Mouse (Mus musculus): Measurements from ENCODE around the gene Brip1. TPM values are rescaled to one million over a fixed set of nuclear protein-coding genes. Genes with fewer than 3 reads are reported as not detected.
"Not testable (repeated sequence)": the region's sequence is repeated elsewhere in the genome, so short reads cannot be mapped to it uniquely, and the experiment has no call there.

The Brip1 gene
- 1 to 10 TPM; 6.0 to 8.5 TPM for polyA plus RNA-seq (2017; shearing (Covaris generic))

DNA sequence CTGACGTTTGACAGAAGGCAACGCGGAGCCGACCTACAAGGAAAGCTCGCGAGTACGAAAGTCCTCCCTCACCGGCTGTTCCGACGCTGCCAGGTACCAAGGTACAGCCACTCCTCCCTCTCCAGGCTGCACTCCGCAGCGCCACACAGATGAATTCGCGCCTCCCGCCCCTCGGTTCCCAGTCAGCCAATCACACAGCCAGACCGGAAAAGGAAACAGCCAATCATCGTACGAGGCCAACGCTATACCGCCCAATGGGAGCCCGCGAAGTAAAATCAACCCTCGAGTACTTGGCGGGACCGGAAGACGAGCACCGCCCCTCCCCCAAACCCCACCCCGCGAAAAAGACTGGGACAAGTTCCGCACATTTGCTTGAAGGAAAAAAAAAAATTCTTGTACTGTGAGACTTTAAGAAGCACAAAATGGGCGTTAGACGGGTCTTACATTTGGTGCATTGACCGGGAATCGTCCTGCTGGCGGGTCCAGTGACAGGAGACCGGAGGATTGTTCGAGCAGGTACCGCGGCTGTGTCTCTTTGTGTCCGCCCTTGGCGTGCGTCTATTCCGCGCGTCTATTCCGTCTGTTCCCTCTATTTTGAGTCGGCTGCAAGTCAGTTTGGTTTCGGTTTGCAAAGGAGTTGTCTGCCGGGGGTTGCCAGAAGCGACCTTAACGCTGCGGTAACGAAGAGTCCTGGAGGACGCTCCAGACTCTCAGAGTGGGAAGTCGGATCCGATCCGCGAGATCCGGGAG is at the start of gene Brip1:
TSS of gene Brip1 (minus strand) at position 157 of the 750 bp plus-strand sequence.
- ATAC-seq: peak; percentile 100

- ATAC-seq: no peak
Observed at GRCm38 (mm10) chr11:86232446-86232845, 31.5 kb upstream of the Brip1 start.

DNA sequence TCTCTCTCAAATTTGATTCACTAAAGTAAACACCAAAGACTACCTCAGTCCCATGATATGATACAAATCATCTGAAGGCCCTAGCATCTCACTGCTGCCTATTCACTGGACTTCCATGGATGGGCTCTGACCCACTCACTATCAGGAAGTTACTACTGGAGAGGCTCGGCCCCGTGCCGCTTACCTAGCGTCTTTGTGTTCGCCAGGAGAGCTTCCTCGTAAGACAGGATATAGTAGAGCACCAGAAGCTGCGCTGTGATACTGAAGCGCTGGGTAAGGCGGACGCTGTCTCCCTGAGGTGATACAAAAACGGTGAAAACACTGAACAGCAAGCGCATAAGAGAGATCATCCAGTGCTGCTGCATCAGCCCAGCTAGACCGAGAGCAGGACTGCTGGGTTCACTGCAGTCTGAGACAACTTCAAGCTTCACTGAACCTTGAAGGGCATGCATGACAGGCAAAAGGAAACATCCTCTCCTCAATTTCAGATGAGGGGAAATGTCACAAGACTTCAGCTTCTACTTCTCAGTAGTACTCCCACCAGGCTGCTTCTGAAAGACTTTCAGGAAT is 30.9 kb upstream of the Brip1 start:
- no peak for ATAC-seq

DNA sequence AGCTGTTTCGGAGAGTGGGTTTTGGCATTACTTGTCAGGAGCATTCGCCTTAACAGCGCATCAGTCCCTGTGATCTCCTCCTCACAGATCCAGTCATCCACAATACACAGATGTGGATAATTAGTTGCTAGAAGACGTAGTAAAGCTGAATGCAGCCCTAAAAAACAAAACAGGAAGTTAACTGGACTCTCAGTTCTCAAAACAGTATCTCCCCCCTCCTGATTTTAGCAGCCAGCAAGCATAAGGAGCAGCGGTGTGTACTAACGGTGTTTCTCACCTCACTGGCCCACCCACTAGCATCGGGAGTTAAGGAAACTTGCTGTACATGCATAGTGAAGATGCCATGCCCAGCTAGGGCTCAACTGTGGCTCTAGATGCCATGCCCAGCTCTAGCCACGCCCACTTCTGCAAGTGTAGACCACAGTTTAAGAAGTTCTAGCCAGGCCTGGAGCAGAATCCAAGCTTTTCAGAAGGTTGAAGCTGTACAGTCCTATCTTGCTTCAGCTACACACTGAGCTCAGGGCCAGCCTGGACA is 25.7 kb upstream of the Brip1 start:
- ATAC-seq: no peak

DNA sequence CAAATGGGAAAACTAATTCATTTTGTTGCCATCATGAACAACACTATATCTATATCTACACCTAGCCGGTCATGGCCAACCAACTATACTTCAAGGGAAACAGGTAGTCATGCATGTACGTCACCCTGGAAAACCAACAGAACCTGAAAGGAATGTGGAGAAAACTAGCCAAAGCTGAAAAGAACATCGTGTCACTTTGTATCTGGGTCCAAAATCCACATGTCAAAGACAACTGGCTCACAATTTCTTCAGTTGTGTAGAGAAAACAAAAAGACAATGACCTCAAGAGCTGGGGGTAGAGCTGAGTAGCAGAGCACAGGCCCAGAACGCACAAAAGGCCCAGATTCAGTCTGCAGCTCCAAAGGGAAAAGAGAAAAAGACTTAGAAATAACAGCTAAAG is 24.8 kb upstream of the Brip1 start:
- no peak for ATAC-seq

GRCm38 (mm10) chr11:86211803-86212202 is 10.8 kb upstream of the Brip1 start:
- no peak for ATAC-seq

DNA sequence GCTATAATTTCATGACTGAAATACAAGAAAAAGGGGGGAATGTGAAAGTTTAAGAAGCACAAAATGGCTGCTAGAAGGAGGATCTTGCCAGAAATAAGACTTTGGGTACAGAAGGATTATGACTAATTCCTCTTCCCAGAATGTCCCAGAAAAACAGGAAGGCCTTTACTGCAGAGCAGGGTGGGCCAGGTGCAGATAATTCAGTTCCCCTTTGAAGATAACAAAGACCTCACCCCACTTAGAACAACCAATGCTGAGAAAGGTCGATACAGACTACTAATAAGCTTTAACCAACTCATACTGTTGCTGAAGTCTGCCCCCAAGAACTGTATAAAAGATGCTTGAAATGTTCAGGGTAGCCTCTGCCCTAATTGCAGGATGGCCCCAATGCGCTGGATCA is 8.1 kb upstream of the Brip1 start:
- ATAC-seq: no peak

DNA sequence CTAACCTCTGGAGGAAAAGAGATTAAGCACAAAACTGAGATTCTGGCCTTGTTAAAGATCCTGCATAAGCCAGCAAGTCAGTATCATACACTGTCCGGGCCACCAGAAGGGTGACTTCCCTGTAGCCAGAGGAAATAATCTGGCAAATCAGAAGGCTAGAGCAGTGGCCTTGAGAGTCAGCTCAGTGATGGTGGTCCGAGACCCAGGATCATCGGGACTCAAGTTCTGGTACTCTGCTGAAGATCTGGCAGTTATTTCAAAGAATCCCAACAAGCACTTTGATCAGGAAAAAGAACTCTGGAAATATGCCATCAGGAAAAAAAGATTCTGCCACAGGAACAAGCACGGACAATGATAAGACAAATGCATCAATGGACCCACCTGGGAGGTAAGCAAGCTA is 4.9 kb upstream of the Brip1 start:
- ATAC-seq: no peak

DNA sequence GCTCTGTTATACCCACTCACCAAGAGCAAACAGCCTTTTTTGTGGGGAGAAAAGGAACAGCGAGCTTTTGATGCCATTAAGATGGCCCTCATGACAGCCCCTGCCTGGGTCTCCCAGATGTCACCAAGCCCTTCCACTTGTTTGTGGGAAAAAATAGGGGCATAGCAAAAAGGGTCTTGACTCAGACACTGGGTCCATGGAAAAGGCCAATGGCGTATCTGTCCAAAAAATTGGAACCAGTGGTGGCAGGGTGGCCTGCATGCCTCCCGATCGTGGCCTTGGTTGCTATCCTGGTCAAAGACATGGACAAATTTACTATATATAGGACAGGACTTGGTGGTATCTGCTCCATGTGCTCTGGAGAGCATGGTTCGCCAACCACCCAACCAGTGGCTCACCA is 4.0 kb upstream of the Brip1 start:
- ATAC-seq: no peak

DNA sequence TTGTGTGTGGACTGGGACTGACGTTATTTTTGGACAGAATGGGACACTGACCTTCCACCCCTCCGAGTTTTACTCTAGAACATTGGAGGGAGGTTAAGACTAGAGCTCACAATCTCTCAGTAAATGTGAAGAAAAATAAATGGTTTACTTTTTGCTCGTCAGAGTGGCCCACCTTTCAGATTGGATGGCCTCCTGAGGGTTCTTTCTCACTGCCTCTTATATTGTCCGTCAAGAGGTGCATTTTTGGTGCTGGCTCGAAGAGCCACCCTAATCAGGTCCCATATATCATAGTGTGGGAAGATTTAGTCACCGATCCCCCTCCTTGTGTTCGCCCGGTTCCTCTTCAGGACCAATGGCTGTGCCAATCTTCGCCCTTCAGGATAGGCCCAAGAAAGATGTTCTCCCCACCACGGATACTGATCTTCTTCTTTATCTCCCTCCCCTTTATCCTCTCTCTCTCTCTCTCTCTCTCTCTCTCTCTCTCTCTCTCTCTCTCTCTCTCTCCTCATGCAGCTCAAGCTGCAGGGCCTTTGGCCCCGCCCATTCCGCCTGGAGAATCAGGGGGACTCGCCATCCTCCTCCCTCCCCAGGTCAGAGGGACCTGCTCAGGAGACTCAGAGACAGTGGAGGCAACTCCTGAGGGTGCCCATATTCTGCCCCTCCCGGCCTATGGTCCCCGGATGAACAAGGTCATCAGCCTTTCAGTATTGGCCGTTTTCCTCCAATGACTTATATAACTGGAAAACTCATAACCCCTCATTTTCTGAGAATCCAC is 1.1 kb upstream of the Brip1 start:
- no peak for ATAC-seq

GRCm38 (mm10) chr11:86200460-86201021 is 452 bp downstream of the Brip1 start:
- ATAC-seq: no peak

GRCm38 (mm10) chr11:86199733-86200132 is 1.3 kb downstream of the Brip1 start:
- ATAC-seq: no peak

DNA sequence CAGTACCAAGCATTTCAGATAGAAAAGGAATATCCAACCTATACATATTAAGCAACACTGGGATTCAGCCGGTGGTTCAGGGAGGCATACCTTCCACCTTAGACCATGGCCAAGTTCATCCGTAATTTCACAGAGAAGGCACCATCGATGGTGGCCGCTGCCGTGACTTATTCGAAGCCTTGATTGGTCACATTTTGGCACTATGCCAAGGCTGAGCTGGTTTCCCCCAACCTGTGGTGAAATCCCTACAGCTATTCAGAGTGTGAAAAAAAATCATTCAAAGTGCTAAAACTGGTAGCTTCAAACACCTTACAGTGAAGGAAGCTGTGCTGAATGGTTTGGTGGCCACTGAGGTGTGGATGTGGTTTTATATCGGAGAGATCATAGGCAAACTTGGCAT is 15.8 kb downstream of the Brip1 start:
- ATAC-seq: not testable (repeated sequence)

DNA sequence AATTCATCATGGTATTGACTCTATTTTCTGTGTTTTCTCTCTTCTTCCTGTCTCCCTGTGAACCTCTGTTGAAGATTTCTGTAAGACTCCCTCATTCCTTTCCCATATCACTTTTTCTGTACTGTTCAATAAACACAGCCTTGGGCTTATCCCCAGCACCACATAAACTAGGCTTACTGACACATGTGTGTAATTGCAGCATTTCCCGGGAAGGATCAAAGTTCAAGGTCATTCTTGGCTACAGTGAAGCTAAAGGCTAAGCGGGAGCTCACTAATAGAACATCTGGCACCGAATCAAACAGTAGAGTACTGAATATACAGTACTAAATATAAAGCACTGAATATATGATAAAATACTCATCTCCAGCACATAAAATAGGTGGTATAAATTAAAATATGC is 25.2 kb downstream of the Brip1 start:
- ATAC-seq: no peak

DNA sequence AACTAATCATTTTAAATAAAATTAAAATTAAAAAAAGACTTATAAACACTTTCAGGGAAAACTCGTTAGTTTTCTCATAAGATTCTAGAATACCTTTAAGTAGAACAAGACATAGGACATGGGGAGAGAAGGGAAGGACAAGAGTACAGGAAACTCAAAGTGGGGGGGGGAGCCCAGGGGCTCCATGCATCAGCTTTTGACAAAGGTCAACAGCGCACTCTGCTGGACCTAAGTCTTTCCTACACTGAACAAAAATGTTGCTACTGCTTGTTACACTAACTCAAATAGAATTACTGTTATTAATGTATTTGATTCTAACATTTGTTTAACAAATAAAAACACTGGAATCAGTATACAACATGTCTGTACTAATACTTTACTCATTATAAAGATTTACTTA is 26.8 kb downstream of the Brip1 start:
- ATAC-seq: peak; percentile 46

DNA sequence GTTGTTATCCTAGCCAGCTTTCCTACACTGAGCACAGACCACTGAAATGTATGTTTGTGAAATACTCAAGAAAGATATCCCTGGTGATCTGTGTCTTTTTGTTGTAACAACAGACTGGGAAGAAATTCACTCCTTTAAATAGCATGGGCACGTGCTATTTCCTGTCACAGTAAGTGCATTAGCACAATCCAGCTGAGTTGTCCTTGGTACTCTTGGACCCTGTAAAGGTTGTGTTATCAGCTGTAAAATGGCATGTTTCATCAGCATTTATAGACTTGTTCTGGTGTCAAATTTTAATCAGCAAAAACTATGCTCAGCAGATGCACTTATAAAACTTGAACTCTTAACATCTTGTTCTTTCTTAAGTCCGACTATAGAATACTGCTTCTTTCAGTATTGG is 30.2 kb downstream of the Brip1 start:
- ATAC-seq: no peak

GRCm38 (mm10) chr11:86160251-86160650 is 40.7 kb downstream of the Brip1 start:
- no peak for ATAC-seq

DNA sequence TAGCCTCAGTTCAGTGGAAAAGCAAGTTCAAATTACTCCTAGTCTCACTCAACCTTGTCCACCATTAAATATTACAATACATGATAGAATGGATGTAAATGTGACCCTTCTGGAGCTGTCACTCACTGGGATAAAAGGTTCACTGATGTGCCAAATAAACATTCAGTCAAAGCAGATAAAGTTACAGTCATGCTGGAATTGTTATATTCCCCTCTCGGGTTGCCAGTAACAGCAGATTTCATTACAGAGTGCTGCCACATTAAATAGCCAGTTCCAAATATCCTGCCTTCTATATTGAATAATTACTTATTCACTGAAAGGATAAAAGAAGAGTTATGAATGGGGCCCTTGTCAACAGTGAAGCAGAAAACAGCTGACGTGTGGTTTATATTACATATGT is 42.0 kb downstream of the Brip1 start:
- ATAC-seq: no peak

GRCm38 (mm10) chr11:86155638-86156037 is 45.4 kb downstream of the Brip1 start:
- ATAC-seq: no peak

GRCm38 (mm10) chr11:86131324-86131723 is 69.7 kb downstream of the Brip1 start:
- ATAC-seq: no peak

- no peak for ATAC-seq
Observed at GRCm38 (mm10) chr11:86117078-86117869, 83.7 kb downstream of the Brip1 start.

DNA sequence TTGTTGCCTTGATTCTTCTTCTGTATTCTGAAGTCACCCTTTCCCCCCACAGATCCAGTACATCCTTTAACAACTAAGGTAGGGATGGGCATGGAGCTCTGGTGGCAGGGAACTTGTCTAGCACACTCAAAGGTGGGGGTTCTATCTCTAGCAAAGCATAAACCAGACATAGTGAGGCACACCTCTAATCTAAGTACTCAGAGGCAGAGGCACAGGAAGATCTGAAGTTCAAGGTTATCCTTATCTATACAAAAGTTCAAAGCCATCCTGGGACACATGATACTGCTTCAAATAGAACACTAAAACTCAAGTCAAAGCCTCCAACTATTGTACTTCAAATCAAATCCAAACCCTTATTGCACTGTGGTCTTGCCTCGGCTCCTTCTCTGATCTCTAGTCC is 85.0 kb downstream of the Brip1 start:
- no peak for ATAC-seq
